Mouse (Mus musculus) liver, postnatal 0 days (tissue): ENCODE measurements at regions not wholly inside any gene's neighbourhood (a gene's known extent, or its start where the extent isn't known, plus 50 kb on each side); places are given as distances from the start of the nearest gene placed in this dataset.

Experiments
- ATAC-seq: fragments of 200-750 bp; cut with Nextera tagmentation; 2 replicates; pipeline ENCODE4 v1.8.0; 2017; ENCODE audit warnings: mild to moderate bottlenecking, moderate library complexity
- DNase-seq: peaks from one replicate; pipeline ENCODE4 v3.0.0-alpha.2; 2016
- H3K27ac ChIP-seq: fragments of 300-500 bp; sonication (generic); 2 replicates; pipeline ENCODE4 v1.5.1; 2014; ENCODE audit warnings: antibody characterized with exemption, moderate library complexity, mild to moderate bottlenecking, low read depth
- H3K27me3 ChIP-seq: fragments of 300-500 bp; sonication (generic); 2 replicates; pipeline ENCODE4 v1.6.1; 2014; ENCODE audit warnings: low read length, control low read depth, mixed read lengths; ENCODE audit not compliant: insufficient read depth
- H3K36me3 ChIP-seq: fragments of 300-500 bp; sonication (generic); replicated peaks from 2 replicates; pipeline ENCODE4 v1.6.1; 2014; ENCODE audit warnings: mild to moderate bottlenecking, control low read depth, low read length, moderate library complexity, mixed read lengths; ENCODE audit not compliant: insufficient read depth
- H3K4me1 ChIP-seq: fragments of 300-500 bp; sonication (generic); 2 replicates; pipeline ENCODE4 v1.6.1; 2014; ENCODE audit warnings: antibody characterized with exemption, mild to moderate bottlenecking, control low read depth; ENCODE audit not compliant: insufficient read depth
- H3K4me2 ChIP-seq: fragments of 300-500 bp; sonication (generic); 2 replicates; pipeline ENCODE4 v1.6.1; 2014; ENCODE audit warnings: low read depth, mild to moderate bottlenecking, low read length, moderate library complexity, mixed read lengths
- H3K4me3 ChIP-seq: fragments of 300-500 bp; sonication (generic); 2 replicates; pipeline ENCODE4 v1.5.1; 2014; ENCODE audit warnings: low read depth, low read length
- H3K9ac ChIP-seq: fragments of 300-500 bp; sonication (generic); replicated peaks from 2 replicates; pipeline ENCODE4 v1.6.1; 2014; ENCODE audit warnings: mild to moderate bottlenecking, moderate library complexity
- H3K9me3 ChIP-seq: fragments of 300-500 bp; sonication (generic); 2 replicates; pipeline ENCODE4 v1.6.1; 2016; ENCODE audit warnings: mild to moderate bottlenecking, control low read depth, low read length, mixed read lengths
- CTCF ChIP-seq: sonication (generic); IDR thresholded peaks from 2 replicates; pipeline ENCODE4 v1.5.1; 2016; ENCODE audit warnings: antibody characterized with exemption, low read depth
- EP300 ChIP-seq: IDR thresholded peaks from 2 replicates; pipeline ENCODE4 v1.6.1; 2016; ENCODE audit warnings: antibody characterized with exemption, low read depth, mild to moderate bottlenecking
- WGBS: fragments of 180-500 bp; shearing (Covaris S2); extraction: QIAGEN DNeasy Blood & Tissue Kit; methylation state at CpG from one replicate; pipeline ENCODE4 v1.1.7; 2014; ENCODE audit not compliant: insufficient replicate concordance; 5-methylcytosine and 5-hydroxymethylcytosine counted together

- WGBS, result 30% methylated on average over 16 of the region's 16 CpGs
- H3K9me3 ChIP-seq, result no peaks in the 10 kb centered on the region
- peak overlapping the region; percentile 57 for H3K4me2 ChIP-seq
- peak overlapping the region; percentile 92 for H3K27ac ChIP-seq
- no peaks in the 10 kb centered on the region for H3K36me3 ChIP-seq
- TF ChIP-seq EP300, result peak; percentile 80
- TF ChIP-seq CTCF, result no peak
- H3K4me1 ChIP-seq, result peaks cover 61% of the 10 kb centered on the region
- H3K27me3 ChIP-seq, result 0 out of 2 replicates have a peak, but pooled peaks cover 4% of the 10 kb centered on the region
- peak overlapping the region; percentile 56 for H3K9ac ChIP-seq
- peak; percentile 59 for ATAC-seq
- peak; percentile 76 for DNase-seq
- no peak overlapping the region for H3K4me3 ChIP-seq
These were observed 198.5 kb downstream of the Enc1 start for GRCm38 (mm10) chr13:97439216-97439979.

GRCm38 (mm10) chr13:97438692-97439091 is 197.8 kb downstream of the Enc1 start:
- DNase-seq (peak; percentile 41), ATAC-seq (no peak)
- Histone ChIP-seq H3K4me3 (no peak overlapping the region), H3K4me1 (peaks cover 61% of the 10 kb centered on the region), H3K27ac (peak overlapping the region; percentile 92), H3K36me3 (no peaks in the 10 kb centered on the region), H3K27me3 (0 out of 2 replicates have a peak, but pooled peaks cover 7% of the 10 kb centered on the region), H3K9ac (peak overlapping the region; percentile 56), H3K9me3 (no peaks in the 10 kb centered on the region), H3K4me2 (peak overlapping the region; percentile 57)
- 36% methylated on average over 12 of the region's 12 CpGs for WGBS
- TF ChIP-seq CTCF (no peak), EP300 (no peak)

GRCm38 (mm10) chr13:97438277-97438676 is 197.4 kb downstream of the Enc1 start:
- no peak overlapping the region for H3K4me3 ChIP-seq
- no peak overlapping the region for H3K4me2 ChIP-seq
- peak overlapping the region; percentile 56 for H3K9ac ChIP-seq
- TF ChIP-seq EP300 (no peak), CTCF (no peak)
- no peaks in the 10 kb centered on the region for H3K9me3 ChIP-seq
- 0 out of 2 replicates have a peak, but pooled peaks cover 7% of the 10 kb centered on the region for H3K27me3 ChIP-seq
- H3K4me1 ChIP-seq, result peaks cover 61% of the 10 kb centered on the region
- H3K36me3 ChIP-seq, result no peaks in the 10 kb centered on the region
- no peak for ATAC-seq
- 85% methylated on average over 3 of the region's 3 CpGs for WGBS
- peak overlapping the region; percentile 92 for H3K27ac ChIP-seq
- DNase-seq, result no peak

- no peak for DNase-seq
- Histone ChIP-seq H3K4me3 (no peak overlapping the region), H3K4me1 (peaks cover 50% of the 10 kb centered on the region), H3K9ac (no peak overlapping the region), H3K27ac (no peak overlapping the region), H3K36me3 (no peaks in the 10 kb centered on the region), H3K4me2 (no peak overlapping the region), H3K9me3 (no peaks in the 10 kb centered on the region), H3K27me3 (0 out of 2 replicates have a peak, but pooled peaks cover 7% of the 10 kb centered on the region)
- no peak for ATAC-seq
- WGBS, result 49% methylated on average over 5 of the region's 5 CpGs
- TF ChIP-seq CTCF (no peak), EP300 (no peak)
These were observed 195.9 kb downstream of the Enc1 start for GRCm38 (mm10) chr13:97436719-97437350.

- TF ChIP-seq CTCF (no peak), EP300 (no peak)
- Histone ChIP-seq H3K4me2 (peak overlapping the region; percentile 65), H3K4me1 (peaks cover 43% of the 10 kb centered on the region), H3K27me3 (0 out of 2 replicates have a peak, but pooled peaks cover 7% of the 10 kb centered on the region), H3K36me3 (no peaks in the 10 kb centered on the region), H3K4me3 (peak overlapping the region; percentile 17), H3K27ac (0 out of 2 replicates have a peak overlapping the region, but pooled peaks have one; percentile 25), H3K9ac (0 out of 2 replicates have a peak overlapping the region, but pooled peaks have one; percentile 43), H3K9me3 (no peaks in the 10 kb centered on the region)
- no peak for ATAC-seq
- peak; percentile 47 for DNase-seq
- 16% methylated on average over 24 of the region's 24 CpGs for WGBS
These were observed 195.2 kb downstream of the Enc1 start for GRCm38 (mm10) chr13:97435865-97436718.
